Mouse (Mus musculus) neural tube, embryonic 11.5 days (tissue): ENCODE measurements around the gene Hnrnpr. TPM values are rescaled to one million over a fixed set of nuclear protein-coding genes. Genes with fewer than 3 reads are reported as not detected.

Experiments used
- ATAC-seq: fragments of 200-750 bp; cut with Nextera tagmentation; 2 replicates; pipeline ENCODE4 v1.8.0; 2017; ENCODE audit warnings: moderate number of reproducible peaks, mild to moderate bottlenecking, moderate TSS enrichment, moderate library complexity; ENCODE audit not compliant: insufficient read depth, low FRiP score, low TSS enrichment
- DNase-seq: peaks from one replicate; pipeline ENCODE4 v3.0.0-alpha.2; 2015; ENCODE audit warnings: low spot score
- H3K27ac ChIP-seq: fragments of 300-500 bp; sonication (generic); 2 replicates; pipeline ENCODE4 v1.5.1; 2014; ENCODE audit warnings: low read depth, mild to moderate bottlenecking, low read length
- H3K27me3 ChIP-seq: fragments of 300-500 bp; sonication (generic); 2 replicates; pipeline ENCODE4 v1.6.1; 2014; ENCODE audit warnings: mild to moderate bottlenecking, low read length, mixed read lengths; ENCODE audit not compliant: control insufficient read depth, insufficient read depth
- H3K36me3 ChIP-seq: fragments of 300-500 bp; sonication (generic); 2 replicates; pipeline ENCODE4 v1.6.1; 2014; ENCODE audit warnings: mild to moderate bottlenecking, low read length, moderate library complexity, mixed read lengths; ENCODE audit not compliant: control insufficient read depth, insufficient read depth
- H3K4me1 ChIP-seq: fragments of 300-500 bp; sonication (generic); 2 replicates; pipeline ENCODE4 v1.6.1; 2014; ENCODE audit warnings: low read length, mixed read lengths; ENCODE audit not compliant: control insufficient read depth, insufficient read depth
- H3K4me2 ChIP-seq: fragments of 300-500 bp; sonication (generic); 2 replicates; pipeline ENCODE4 v1.6.1; 2014; ENCODE audit warnings: low read depth, mild to moderate bottlenecking, moderate library complexity
- H3K4me3 ChIP-seq: fragments of 300-500 bp; sonication (generic); 2 replicates; pipeline ENCODE4 v1.5.1; 2014; ENCODE audit warnings: low read depth, low read length
- H3K9ac ChIP-seq: fragments of 300-500 bp; sonication (generic); 2 replicates; pipeline ENCODE4 v1.6.1; 2014; ENCODE audit warnings: mild to moderate bottlenecking, low read length
- H3K9me3 ChIP-seq: fragments of 300-500 bp; sonication (generic); 2 replicates; pipeline ENCODE4 v1.6.1; 2016; ENCODE audit warnings: low read length; ENCODE audit not compliant: control insufficient read depth
- WGBS: fragments of 180-500 bp; shearing (Covaris S2); extraction: QIAGEN DNeasy Blood & Tissue Kit; methylation state at CpG from one replicate; pipeline ENCODE4 v1.1.7; 2014; 5-methylcytosine and 5-hydroxymethylcytosine counted together
- polyA plus RNA-seq: library from polyadenylated mRNA; unstranded; fragments of >200 nt; fragmentation: Nextera tagmentation; extraction: Ambion mirVana; gene quantifications from 2 replicates; pipeline ENCODE4 v1.2.1, GENCODE M21; 2014

Hnrnpr gene
- polyA plus RNA-seq, 1 experiment from 2014 or later, result 184 TPM

DNA sequence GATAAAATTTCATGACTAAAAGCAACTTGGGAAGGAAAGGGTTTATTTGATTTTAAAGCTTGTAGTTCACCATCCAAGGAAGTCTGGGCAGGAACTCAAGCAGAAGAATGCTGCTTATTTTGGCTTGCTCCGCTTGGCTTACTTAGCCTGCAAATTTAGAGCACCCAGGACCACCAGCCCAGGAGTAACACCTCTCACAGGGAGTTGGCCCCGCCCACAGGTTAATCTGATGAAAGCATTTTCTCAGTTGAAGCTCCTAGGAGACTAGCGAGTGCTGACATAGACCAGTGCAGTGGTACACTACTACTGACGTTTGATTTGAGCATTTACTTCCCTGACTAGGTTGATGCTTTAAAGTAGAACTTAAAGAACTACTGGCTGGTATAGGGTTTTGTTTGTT, 26.4 kb downstream of the Hnrnpr start:
- WGBS, result 73% methylated on average over 4 of the region's 4 CpGs
- no peak overlapping the region for H3K27ac ChIP-seq
- no peaks in the 10 kb centered on the region for H3K27me3 ChIP-seq
- no peak overlapping the region for H3K4me2 ChIP-seq
- ATAC-seq, result no peak
- H3K4me1 ChIP-seq, result no peaks in the 10 kb centered on the region
- no peaks in the 10 kb centered on the region for H3K9me3 ChIP-seq
- H3K9ac ChIP-seq, result no peak overlapping the region
- H3K4me3 ChIP-seq, result no peak overlapping the region
- no peak for DNase-seq
- H3K36me3 ChIP-seq, result peaks cover 15% of the 10 kb centered on the region

DNA sequence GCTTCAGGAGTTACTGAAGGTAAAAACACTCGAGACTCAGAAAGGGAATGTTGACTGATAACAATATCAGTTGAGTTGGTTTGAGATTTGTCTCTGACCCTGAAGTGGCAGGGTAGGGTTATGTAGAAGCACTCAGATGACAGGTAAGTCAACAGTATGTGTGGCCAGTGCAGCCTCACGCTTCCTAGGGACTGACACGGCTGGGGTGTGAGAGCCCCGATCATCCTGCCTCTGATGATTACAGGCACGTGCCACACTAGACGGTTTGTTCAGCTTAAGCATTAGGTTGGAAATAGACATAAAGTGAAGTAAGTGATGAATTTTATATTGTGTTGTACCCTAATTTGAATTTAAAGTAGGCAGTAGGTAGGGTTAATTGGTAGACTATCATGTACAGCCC, 38.9 kb downstream of the Hnrnpr start:
- ATAC-seq (no peak), DNase-seq (no peak)
- no peak overlapping the region for H3K4me2 ChIP-seq
- H3K27ac ChIP-seq, result no peak overlapping the region
- 94% methylated on average over 6 of the region's 6 CpGs for WGBS
- H3K4me1 ChIP-seq, result no peaks in the 10 kb centered on the region
- H3K9ac ChIP-seq, result no peak overlapping the region
- H3K36me3 ChIP-seq, result peaks cover 9% of the 10 kb centered on the region
- no peaks in the 10 kb centered on the region for H3K27me3 ChIP-seq
- H3K4me3 ChIP-seq, result no peak overlapping the region
- H3K9me3 ChIP-seq, result no peaks in the 10 kb centered on the region

DNA sequence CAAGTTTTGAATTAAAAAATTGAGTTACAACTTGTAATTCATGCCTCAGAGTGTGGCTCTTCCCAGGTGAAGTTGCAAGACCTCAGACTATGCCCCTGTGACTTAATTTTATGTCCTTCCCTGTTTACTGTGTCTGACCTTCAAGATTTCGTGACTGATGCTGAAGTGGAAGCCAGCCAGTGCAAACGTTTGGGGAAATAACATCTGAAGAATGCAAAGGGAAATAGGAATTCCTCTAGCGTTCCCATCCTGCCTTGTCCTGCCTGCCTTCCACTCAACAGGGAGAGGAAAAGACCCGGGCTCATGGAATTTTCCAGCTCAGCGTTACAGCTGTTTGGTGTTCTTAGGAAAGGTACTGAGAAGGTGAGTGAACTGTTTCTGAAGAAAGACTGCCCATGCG, 46.3 kb downstream of the Hnrnpr start:
- H3K9ac ChIP-seq, result no peak overlapping the region
- H3K9me3 ChIP-seq, result no peaks in the 10 kb centered on the region
- DNase-seq (no peak), ATAC-seq (no peak)
- H3K4me3 ChIP-seq, result no peak overlapping the region
- H3K4me1 ChIP-seq, result no peaks in the 10 kb centered on the region
- H3K27me3 ChIP-seq, result no peaks in the 10 kb centered on the region
- WGBS, result 82% methylated on average over 6 of the region's 6 CpGs
- H3K4me2 ChIP-seq, result no peak overlapping the region
- H3K36me3 ChIP-seq, result peaks cover 11% of the 10 kb centered on the region
- no peak overlapping the region for H3K27ac ChIP-seq

DNA sequence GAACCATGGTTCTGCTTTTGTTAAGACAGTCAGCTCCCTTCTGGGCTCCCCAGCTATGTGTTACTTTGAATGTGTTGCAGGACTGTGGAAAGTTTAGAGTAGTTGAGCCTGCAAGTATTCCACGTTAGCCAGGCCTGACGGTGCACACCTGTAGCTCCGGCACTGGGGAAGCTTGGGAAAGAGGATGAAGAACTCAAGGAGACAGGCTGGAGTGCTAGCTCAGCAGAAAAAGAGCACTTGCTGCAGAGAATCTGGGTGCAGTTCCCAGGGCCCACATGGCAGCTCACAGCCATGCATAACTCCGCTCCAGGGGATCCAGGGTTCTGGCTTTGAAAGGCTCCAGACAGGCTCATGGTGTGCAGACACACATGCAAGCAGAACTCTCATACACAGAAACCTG, 46.7 kb downstream of the Hnrnpr start:
- 98% methylated on average over 4 of the region's 4 CpGs for WGBS
- DNase-seq (no peak), ATAC-seq (no peak)
- no peak overlapping the region for H3K4me2 ChIP-seq
- no peak overlapping the region for H3K4me3 ChIP-seq
- H3K27ac ChIP-seq, result no peak overlapping the region
- no peaks in the 10 kb centered on the region for H3K4me1 ChIP-seq
- H3K9ac ChIP-seq, result no peak overlapping the region
- H3K36me3 ChIP-seq, result peaks cover 11% of the 10 kb centered on the region
- H3K27me3 ChIP-seq, result no peaks in the 10 kb centered on the region
- H3K9me3 ChIP-seq, result no peaks in the 10 kb centered on the region

DNA sequence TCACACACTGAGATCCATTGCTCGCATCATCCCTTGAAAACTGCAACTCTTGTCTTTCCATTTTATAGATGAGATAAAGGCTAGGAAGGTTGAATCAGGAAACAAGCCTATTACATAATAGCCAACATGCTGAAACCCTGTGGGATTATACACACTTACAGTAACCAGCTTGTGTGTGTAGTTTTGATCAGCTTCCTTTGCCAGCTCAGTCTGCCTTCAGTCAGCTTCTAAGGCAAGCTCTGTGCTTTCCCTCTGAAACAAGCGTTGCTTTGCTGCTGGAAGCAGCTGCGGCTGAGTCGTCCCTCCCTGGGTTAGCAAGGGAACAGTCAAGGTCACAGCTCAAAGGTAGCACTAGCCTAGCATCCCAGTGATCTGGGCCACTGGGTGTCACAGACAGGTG, 57.1 kb downstream of the Hnrnpr start:
- H3K4me2 ChIP-seq, result no peak overlapping the region
- H3K4me3 ChIP-seq, result no peak overlapping the region
- 67% methylated on average over 4 of the region's 4 CpGs for WGBS
- ATAC-seq (no peak), DNase-seq (no peak)
- no peak overlapping the region for H3K9ac ChIP-seq
- H3K27me3 ChIP-seq, result no peaks in the 10 kb centered on the region
- H3K27ac ChIP-seq, result no peak overlapping the region
- H3K4me1 ChIP-seq, result no peaks in the 10 kb centered on the region
- H3K9me3 ChIP-seq, result no peaks in the 10 kb centered on the region
- no peaks in the 10 kb centered on the region for H3K36me3 ChIP-seq

DNA sequence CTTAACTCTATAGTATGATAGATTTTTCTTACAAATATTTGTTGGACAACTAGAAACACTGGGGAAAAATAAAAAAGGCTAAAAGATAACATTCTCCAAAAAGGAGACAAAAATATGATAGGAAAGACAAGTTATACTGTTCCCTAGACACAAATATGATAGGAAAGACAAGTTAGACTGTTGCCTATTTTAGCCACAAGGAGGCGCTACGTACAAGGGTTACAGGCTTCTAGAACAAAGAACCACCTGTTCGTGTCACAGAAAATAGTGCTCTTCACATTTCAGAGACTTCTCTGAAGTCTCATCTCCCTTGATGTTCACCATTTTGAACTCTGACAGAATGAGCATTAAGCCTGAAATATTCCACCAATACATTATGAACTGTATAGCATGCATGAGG, 59.0 kb downstream of the Hnrnpr start:
- no peaks in the 10 kb centered on the region for H3K9me3 ChIP-seq
- H3K4me3 ChIP-seq, result no peak overlapping the region
- no peak overlapping the region for H3K4me2 ChIP-seq
- no peak for ATAC-seq
- no peak overlapping the region for H3K9ac ChIP-seq
- 6% methylated on average over 3 of the region's 3 CpGs for WGBS
- no peak overlapping the region for H3K27ac ChIP-seq
- no peaks in the 10 kb centered on the region for H3K4me1 ChIP-seq
- DNase-seq, result peak; percentile 59
- H3K36me3 ChIP-seq, result no peaks in the 10 kb centered on the region
- no peaks in the 10 kb centered on the region for H3K27me3 ChIP-seq

DNA sequence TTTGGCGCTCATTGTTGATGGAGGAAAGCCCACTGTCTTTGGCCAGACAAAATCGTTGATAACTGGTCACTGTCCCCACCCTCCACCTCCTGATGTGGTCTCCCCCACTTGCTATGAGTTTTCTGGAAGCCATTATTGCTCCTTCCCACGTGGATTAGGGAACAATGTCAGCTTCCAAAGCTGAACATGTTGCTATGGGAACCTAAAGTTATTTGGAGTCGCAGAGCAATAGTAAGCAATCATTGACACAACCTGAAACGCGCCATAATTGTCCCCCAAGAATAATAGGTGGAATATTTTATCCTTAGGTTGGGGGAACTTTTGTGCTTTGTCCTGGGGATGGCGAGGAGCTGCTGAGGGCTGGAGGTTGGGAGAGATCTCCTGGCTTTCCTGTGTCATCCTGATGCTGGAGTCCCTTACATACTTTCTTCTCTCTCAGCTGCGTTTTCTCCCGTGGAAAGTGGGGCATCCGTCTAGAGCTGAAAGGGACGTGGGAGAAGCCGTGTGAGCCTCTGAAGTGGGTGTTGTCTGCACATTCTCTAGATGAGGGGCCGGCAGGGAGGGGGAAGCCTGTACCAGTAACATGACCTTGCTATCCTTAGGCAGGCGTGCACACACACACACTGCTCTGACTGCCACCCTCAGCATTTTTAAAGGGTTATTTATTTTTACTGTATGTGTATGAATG, 62.9 kb downstream of the Hnrnpr start:
- Histone ChIP-seq H3K9me3 (no peaks in the 10 kb centered on the region), H3K36me3 (no peaks in the 10 kb centered on the region), H3K4me2 (no peak overlapping the region), H3K4me1 (no peaks in the 10 kb centered on the region), H3K9ac (no peak overlapping the region), H3K27me3 (no peaks in the 10 kb centered on the region), H3K27ac (no peak overlapping the region), H3K4me3 (no peak overlapping the region)
- ATAC-seq (no peak), DNase-seq (no peak)
- 59% methylated on average over 14 of the region's 14 CpGs for WGBS

DNA sequence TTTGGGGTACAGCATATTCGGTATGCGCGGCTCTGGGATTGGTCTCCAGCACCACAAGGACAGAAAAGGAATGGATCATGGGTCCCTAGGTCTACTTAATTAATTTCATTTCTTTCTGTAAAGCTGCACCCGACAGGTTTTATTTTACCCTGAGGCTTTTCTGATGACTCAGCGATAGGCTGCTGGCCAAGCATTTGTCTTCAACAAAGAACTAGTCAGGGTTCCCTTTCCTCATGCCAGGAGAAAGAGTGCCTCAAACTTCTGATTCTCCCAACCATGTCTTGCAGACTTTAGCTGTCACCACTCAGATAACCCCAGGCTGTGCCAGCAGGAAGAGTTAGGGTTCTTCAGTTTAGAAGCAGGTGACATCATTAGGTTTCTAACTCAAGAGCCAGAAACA, 66.3 kb downstream of the Hnrnpr start:
- no peaks in the 10 kb centered on the region for H3K4me1 ChIP-seq
- no peaks in the 10 kb centered on the region for H3K27me3 ChIP-seq
- WGBS, result 91% methylated on average over 5 of the region's 5 CpGs
- H3K27ac ChIP-seq, result no peak overlapping the region
- H3K9ac ChIP-seq, result no peak overlapping the region
- no peak overlapping the region for H3K4me3 ChIP-seq
- no peaks in the 10 kb centered on the region for H3K36me3 ChIP-seq
- no peak for DNase-seq
- no peaks in the 10 kb centered on the region for H3K9me3 ChIP-seq
- ATAC-seq, result no peak
- H3K4me2 ChIP-seq, result no peak overlapping the region

DNA sequence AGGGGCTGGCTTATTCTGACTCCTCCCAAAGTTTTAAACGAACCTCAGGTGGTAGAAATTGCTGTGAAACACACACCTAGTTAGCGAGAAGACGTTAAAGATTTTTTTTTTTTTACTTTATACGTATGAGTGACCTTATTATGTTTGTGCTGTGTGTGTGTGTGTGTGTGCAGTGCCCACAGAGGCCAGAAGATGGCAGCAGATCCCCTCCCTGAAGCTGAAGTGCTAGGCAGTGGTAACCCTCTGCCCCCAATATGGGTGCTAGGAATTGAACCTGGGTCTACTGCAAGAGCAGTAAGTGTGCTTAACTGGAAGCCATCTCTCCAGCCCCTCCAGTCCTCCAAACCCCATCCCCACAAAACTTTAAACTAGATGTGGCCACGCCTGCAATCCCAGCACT, 72.3 kb downstream of the Hnrnpr start:
- 84% methylated on average over 5 of the region's 5 CpGs for WGBS
- Histone ChIP-seq H3K27ac (no peak overlapping the region), H3K4me1 (no peaks in the 10 kb centered on the region), H3K9me3 (no peaks in the 10 kb centered on the region), H3K27me3 (no peaks in the 10 kb centered on the region), H3K36me3 (no peaks in the 10 kb centered on the region), H3K4me3 (no peak overlapping the region), H3K4me2 (no peak overlapping the region), H3K9ac (no peak overlapping the region)
- DNase-seq (no peak), ATAC-seq (no peak)
